Mouse (Mus musculus) T-cell, adult 2 months (primary cell): ENCODE data around the gene Aaas.

Experiments used
- DNase-seq: peaks from one replicate; pipeline ENCODE4 v3.0.0; 2022; ENCODE audit warnings: low spot score

Aaas gene

DNA sequence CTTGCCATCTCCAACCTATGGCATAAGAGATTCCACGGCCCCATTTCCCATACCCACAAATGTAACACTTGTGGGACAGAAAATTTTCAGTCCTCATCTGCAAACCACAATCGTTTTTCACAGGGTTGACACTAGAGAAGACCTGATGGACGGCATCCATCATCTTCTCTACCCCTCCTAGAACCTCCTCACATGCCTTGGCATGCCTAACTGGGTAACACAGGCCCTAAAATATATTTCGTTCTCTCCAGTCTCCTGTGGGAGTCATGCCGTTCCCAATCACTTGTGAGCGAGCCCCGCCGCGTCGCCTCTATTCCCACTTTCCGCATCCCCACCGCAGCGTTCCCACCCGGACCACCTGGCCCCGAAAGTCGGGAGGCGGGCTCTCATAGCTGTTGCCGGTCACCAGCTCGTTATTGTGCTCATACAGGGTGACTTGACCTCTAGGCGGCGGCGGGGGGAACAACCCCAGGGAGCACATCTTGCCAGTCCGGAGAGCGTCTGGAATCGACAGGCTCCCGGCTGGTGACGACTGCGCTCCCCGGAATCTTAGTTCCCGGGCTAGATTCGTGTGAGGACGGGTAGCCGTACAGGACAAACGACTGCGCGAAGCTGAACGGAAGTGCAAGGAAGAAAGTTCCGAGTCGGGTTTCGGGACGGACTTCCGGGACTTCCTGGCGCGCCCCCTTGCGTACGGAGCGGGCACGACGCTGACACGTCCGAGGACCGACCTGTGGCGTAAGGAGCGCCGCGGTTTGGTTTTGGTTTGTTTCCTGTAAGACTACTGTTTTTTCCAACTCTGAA is at the start of gene Aaas:
Gene Aaas (minus strand): TSS at position 634 of the 804 bp plus-strand sequence.
- peak; percentile 92 for DNase-seq

DNA sequence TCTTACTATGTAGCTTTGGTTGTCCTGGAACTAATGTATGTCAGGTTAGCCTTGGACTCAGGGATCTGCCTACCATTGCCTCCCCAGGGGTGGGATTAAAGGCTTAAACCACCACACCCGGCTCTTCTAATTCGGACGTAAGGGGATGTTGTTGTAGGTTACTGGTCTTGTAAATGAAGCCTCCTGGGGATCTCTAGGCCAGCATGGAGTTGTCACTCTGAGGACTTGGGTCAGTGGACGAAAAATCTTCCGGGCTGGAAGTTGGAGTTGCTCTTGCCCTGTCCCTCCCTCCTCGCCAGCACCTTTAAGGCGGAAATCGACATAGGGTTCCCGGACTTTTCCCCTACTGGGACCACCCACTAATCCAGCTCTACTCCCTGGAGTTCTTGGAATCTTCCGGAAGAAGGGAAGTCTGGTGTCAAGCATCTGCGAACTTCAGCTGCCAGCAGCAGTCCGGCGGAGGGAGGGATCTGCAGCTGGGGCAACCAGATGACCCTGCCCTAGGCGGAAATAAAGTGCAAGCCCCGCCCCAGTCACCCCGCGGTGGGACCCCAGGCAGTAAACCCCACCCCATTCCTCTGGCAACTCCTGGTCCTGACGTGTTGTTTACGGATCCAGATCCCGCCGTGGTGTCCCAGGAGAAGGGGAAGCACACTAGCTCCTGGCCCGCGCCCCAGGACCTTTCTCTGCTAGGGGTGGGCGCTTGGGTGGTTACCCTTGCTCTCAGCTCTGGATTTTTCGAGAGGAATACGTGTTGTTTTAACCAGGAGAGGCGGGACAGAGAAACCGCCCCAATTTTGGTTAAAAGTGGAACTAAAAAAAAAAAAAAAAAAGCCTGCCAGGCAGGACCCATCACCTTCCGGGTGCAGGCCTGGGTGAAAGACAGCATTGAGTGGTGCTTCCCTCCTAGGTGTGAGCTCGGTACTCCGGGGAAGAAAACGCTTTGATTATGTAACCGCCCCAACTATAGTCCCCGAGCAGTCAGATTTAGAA is 49.0 kb upstream of the Aaas start:
- peak; percentile 65 for DNase-seq

DNA sequence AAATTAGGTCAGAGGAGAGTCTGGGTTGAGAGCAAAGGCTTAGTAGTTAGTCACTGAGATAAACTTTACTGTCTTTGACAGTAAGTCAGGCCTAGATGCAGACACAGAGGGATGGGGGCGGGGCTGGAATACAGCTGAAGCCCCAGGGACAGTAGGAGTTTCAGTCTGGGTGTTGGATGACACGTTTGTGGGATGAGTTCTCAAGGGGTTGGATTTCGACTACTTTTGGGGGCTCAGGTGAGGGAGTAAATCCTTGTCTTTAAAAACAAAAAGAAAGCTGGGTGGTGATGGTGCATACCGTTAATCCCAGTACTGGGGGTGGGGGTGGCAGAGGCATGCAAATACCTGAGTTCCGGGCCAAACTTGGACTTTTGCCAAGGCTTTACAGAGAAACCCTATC is 48.1 kb upstream of the Aaas start:
- no peak for DNase-seq

DNA sequence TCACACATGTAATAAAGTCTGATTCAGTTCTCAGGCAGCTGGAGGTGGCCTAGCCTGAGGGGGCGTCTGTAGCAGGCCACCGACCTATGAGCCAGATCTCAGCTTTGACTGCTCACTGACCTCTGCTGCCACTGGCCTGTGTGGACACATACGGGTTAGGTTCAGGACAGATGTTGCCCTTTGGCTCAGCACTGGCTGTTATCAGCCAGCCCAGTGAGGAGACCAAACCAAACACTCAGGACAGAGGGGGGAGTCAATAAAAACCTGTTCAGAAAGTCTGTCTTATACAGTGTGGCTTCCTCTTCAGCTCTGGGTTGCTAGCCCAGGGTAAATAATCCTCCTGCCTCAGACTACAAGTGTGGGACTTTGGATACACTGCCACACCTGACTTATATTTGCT is 44.5 kb upstream of the Aaas start:
- no peak for DNase-seq

DNA sequence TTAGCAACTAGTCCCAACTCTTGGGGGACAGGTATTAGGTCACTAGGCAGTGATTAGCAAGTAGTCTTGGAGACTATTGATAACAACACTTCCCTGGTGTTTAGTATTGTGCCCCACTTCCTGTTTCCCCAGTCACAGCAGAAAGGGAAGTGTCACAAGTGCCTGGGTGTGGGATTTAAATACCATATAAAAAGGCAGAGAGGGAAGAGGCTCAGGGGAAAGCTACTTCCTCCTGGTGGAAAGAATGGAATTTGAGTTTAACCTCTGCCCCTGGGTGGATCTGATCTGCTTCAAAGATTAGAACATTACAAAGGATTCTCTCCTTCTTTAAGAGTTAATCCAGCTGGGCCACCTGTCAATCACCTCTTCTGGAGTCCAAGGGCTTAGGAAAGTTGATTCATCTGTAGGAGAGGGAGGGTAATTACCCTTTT is 43.0 kb upstream of the Aaas start:
- no peak for DNase-seq

DNA sequence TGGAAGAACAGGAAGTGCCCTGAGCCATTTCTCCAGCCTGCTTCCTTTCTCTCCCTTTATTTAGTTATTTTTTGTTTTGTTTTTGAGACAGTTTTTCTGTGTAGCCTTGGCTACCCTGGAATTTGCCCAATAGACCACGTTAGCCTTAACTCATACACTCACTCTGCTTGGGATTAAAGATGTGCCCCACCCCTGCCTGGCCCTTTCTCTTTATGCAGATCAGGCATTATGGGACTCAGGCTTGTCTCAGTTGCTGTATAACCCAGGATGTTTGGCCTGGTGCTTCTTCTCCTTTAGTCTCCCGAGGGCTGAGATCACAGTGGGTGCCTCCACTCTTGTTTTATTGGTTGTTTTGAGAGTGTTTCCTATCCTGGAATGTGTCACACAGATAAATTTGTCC is 41.9 kb upstream of the Aaas start:
- no peak for DNase-seq

DNA sequence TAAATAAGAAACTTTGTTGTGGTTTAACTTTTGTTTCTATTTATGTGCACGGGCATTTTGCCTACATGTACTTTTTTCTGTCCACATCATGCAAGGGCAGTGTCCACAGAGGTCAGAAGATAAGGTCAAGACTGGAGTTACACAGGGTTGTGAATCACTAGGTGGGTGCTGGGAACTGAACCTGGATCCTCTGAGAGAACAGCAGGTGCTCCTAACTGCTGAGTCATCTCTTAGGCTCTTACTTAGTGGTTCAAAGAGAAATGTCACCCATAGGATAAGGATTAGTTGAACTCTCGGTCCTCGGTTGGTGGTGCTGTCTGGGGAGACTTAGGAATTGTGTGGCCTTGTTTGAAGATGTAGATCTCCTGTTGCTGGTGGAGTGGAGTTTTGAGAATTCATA is 38.4 kb upstream of the Aaas start:
- DNase-seq: no peak

DNA sequence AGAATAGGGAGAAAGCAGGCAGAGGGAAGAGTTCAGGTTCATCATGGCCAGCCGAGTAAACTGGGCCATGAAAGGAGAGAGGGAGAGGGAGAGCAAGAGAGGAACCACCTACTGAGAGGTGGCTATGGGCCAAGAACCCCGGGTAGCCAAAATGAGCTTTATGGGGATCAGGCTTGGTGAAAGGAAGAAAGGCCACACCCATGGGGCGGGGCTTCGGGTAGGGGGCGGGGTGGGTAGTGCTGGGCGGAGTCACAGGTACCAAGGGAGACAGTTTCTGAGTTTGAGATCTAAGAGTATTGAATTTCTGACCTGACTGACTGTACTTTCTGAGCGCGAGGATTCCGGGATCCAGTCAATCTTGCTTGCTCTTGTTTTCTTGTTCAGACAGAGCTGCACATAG is 36.1 kb upstream of the Aaas start:
- DNase-seq: no peak

DNA sequence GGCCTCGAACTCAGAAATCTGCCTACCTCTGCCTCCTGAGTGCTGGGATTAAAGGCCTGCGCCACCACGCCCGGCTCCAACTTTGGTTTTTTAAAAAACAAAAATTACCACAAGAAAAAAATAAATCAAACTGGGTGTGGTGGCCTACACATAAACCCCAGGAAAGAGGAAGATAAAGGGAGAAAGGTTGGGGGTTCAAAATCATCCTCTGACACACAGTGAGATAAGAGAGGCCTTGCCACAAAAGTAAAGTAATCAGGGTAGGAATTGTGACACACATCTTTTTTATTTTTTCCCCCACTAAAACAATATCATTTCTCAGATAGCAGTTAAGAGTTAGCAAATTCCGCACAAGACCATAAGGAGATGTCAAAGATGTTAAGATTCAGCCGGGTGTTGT is 33.1 kb upstream of the Aaas start:
- no peak for DNase-seq

DNA sequence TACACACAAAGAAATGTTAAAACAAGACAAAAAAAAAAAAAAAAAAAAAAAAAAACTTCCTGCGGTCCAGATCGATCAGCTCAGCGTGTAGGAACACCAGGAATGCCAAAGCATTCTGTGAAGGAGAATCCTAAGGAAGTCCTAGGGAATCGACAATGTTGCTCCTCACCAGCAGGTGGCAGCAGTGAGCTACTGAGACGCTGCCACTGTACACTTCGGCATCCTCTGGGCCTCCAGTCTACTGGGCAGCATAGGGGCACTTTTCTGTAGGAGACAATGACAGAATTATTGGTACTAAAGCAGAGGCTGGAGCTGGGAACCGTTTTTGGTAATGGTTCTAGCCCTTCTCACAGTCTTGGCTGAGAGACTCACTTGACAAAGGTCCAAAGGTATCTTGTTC is 31.0 kb upstream of the Aaas start:
- DNase-seq: peak; percentile 68

DNA sequence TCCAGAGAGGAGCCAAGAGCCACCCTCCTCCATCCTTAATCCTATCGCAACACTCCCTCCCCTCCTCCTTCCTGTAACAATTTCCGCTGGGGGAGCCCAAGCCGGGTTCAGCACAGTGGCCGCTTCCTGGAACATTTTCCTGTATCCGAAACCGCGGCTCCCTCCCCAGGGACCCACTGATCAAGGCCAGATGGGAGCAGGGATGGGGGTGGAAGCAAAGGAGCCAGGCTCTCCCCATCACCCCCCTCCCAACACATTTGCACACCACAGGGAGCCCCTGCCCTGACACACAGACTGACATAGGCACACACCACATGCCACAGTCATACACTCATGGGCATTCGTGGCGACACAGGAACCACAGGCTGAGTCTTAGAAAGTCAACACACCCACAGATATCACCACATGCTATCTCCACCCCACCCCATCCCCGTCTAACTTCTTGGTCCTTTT is 27.3 kb upstream of the Aaas start:
- peak; percentile 48 for DNase-seq

DNA sequence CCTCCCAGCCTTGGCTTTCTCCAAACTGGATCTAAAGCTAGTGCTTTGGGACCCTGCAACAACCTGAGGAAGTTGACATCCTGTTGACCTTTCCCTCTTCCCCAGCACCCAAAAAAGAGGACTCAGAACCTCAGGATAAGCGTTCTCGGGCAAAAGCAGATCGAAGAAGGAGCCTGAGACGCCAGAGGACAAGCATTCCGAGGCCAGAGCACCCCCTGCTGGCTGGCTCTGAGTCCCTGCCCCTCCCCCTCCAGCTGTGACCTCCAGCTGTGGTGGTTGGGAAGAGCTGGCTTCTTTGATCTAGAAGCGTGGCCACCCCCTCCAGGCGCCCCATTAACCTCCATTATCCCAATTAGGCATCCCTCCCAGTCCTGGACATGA is 26.6 kb upstream of the Aaas start:
- peak; percentile 74 for DNase-seq

DNA sequence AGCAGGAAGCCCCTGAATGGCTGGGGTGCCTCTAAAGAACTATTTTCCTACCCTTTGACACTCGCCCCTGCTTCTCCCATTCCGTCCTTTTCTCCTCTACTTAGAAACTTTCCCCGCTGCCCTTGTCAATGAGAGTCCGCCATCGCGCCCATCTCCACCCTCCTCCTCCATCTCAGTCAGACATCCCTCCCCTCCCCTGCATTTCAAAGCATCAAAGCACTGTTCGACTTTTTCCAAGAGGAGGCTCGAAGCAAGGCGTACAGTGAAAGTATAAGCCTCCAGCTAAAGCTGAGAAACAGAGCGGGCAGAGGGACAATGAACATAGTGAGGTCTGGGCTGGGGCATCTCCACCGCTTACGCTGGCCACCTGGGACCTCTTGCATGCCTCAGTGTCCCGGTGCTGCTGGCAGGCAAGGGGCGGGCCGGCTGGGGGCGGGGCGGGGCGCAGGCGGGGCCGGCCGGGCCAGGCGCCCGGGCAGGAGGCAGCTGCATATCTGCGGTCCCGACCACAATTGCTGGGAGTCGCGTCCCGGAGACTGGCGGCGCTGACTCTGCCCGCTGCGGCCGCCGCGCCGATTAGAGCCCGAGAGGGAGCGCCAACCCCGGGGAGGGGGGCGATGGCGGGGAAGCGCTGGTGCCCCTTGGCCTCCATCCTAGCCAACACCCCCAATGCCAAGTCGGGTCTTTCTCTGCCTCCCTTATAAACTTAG is 26.0 kb upstream of the Aaas start:
- peak; percentile 35 for DNase-seq

DNA sequence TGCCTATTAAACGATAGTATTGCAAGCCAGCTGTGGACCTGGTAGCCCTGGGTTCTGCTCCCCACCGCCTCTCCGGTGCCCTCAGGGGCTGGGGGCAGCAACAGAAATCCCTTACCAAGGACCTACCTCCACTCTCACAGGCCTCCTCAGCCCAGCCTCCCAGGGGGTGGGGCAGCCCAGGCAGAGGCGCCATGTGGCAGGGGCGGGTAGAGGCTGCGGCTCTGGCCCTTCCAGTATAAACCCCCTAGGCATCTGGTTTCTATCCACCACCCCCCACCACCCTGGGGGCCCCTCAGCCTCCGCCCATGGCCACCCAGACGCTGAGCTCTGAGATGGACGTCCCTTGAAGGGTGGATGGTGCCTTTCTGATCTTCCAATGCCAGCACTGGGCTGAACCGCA is 20.2 kb upstream of the Aaas start:
- no peak for DNase-seq

DNA sequence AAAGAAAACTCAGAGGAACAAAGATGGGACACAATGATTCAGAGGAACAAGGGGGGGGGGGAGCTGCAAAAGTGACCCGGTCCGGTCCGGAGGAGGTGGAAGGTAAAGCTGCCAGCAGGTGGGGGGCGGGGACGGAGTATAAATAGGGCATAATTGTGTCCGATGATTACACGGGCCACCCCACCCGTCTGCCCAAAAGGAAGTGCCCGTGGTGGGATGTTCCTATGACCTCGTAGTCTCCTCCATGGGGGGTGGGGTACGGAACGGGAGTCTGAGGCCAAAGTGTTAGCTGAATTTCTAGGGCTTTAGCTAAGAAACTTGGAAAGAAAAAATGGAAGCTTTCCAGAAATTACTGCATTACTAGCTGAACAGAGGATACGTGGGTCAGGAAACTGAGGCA is 19.4 kb upstream of the Aaas start:
- no peak for DNase-seq

DNA sequence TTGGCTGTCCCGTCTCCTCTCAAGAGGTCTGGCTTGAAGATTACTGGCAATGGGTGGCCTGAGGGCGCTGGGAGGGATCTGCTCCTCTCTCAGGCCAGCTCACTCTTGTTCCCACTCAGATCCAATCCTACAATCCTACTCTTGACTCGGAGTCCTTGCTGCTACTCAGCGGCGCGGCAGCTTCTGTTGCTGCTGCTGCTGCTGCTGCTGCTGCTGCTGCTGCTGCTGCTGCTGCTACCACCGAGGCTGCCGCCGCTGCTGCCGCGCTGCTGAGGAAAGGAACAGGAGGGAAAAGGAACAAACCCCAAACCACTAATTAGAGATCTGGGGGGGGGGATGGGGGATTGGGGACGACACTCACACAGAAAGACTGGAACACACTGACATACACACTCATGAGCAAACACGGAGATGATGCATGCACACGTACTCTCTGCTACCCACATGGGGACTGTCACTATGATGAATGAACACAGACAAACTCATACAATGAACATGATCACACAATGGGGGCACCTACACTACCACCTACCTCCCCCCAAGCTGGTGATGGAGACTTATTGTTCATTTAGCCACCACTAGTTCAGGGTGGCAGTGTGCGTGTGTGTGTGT is 16.3 kb upstream of the Aaas start, which contains the start of gene Sp7:
Gene Sp7 (minus strand): TSS at position 450 of the 612 bp plus-strand sequence.
- no peak for DNase-seq

DNA sequence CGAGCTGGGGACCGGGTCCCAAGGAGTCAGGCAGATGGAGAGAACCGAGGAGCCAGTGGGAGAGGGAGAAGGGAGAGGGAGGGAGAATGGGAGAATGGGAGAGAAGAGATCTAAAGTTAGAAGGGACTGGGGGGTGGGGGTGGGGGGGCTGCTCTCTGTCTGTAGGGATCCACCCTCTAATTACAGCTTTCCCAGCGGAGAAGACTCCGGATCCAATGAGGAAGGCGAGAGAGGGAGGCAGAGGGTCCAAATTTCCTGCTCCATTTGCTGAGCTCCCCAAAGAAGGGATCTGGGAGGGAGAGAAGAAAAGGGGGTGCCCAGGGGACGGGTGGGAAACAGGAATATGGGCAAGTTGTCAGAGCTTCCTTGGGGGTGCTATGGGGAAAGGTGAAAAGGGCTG is 15.7 kb upstream of the Aaas start:
- no peak for DNase-seq

DNA sequence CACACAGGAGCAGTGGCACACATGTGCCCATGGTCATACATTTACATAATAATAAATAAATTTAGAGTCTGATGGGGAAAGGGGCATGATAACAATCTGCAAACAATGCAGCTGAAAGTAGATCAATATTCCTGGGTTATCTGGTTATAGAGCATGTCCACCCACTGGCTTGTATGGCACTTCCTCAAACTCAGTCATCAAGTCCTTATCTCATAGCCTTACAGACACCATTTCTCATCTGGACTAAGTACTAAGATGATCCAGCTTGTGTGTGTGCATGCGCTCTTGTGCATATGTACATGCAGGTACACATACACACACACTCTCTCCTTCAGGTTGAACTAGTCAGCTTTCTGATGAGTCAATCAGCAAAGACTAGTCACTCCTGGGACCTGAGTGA is 14.1 kb upstream of the Aaas start:
- no peak for DNase-seq

DNA sequence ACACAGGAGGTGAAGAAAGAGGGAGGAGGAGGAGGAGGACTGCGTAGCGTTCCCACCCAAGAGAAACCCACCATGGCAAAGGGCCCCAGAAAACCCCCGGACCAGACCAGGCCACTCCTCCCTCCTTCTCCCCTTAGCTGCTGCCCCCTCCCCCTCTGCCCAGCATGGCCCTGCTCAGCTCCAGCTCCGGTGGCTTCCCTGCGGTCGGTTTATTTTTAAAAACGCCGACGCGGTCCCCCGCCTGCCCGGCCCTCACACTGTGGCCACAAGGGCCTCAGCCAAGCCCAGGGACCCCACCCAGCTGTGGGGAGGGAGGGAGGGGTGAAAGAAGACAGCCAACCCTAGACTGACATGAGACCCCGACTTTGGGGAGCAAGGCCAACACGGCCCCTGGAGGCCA is 12.1 kb upstream of the Aaas start:
- no peak for DNase-seq

DNA sequence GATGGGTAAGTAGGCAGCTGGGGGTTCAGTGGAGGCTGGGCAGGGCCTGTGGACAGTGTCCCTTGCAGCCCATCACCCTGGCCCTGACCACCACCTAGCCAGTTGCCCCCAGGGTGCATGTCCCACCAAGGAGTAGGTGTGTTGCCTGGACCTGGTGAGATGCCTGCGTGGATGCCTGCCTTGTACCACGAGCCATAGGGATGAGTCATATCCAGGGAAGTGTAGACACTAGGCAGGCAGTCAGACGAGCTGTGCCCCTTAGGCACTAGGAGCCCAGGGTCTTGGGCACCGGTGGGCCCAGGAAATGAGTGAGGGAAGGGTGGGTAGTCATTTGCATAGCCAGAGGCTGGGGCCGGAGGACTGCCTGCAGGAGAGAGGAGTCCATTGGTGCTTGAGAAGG is 8.3 kb upstream of the Aaas start:
- DNase-seq: no peak

DNA sequence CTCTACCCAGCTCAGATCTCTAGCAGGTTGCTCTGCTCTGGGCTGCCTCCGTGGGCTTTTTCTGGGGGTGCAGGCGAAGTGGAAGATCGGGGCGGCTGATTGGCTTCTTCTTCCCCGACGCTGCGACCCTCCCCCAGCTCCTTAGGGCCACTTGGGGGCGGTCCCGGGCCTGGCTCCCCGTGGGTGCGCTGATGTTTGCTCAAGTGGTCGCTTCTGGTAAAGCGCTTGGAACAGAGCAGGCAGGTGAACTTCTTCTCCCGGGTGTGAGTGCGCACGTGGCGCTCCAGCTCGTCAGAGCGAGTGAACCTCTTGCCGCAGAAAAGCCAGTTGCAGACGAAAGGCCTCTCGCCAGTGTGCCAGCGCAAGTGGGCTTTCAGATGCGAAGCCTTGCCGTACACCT is 7.6 kb upstream of the Aaas start:
- DNase-seq: peak; percentile 8
